Mouse (Mus musculus): ENCODE measurements at regions not wholly inside any gene's neighbourhood (a gene's known extent, or its start where the extent isn't known, plus 50 kb on each side); places are given as distances from the start of the nearest gene placed in this dataset.
A peak's percentile ranks its signal among the peaks of the same experiment; 100 is the strongest.

GRCm38 (mm10) chr4:45726783-45727182 lies 72.0 kb upstream of the Aldh1b1 start:
- Histone ChIP-seq H3K9me3 (ENCODE audit: control insufficient read depth, low read length) (no peaks in the 10 kb centered on the region), H3K9ac (ENCODE audit: low read depth, low read length, severe bottlenecking) (no peak overlapping the region), H3K27ac (replicated peaks; ENCODE audit: low read depth, low read length) (no peak overlapping the region), H3K4me1 (ENCODE audit: control insufficient read depth, insufficient read depth, low read length) (peaks cover 41% of the 10 kb centered on the region), H3K4me2 (replicated peaks; ENCODE audit: low read depth, low read length, severe bottlenecking) (no peak overlapping the region), H3K36me3 (ENCODE audit: control insufficient read depth, insufficient read depth, low read length) (no peaks in the 10 kb centered on the region), H3K27me3 (ENCODE audit: control insufficient read depth, insufficient read depth, low read length) (no peaks in the 10 kb centered on the region), H3K4me3 (replicated peaks; ENCODE audit: low read length) (no peak overlapping the region)
- DNase-seq (ENCODE audit: low spot score): no peak
- WGBS: 87% methylated on average over 5 of the region's 5 CpGs
- no peak for TF ChIP-seq POLR2A (IDR thresholded peaks at IDR 0.05; ENCODE audit: borderline replicate concordance, extremely low read depth, insufficient read depth, insufficient read length)
- no peak for ATAC-seq (ENCODE audit: low FRiP score, low read depth)

DNA sequence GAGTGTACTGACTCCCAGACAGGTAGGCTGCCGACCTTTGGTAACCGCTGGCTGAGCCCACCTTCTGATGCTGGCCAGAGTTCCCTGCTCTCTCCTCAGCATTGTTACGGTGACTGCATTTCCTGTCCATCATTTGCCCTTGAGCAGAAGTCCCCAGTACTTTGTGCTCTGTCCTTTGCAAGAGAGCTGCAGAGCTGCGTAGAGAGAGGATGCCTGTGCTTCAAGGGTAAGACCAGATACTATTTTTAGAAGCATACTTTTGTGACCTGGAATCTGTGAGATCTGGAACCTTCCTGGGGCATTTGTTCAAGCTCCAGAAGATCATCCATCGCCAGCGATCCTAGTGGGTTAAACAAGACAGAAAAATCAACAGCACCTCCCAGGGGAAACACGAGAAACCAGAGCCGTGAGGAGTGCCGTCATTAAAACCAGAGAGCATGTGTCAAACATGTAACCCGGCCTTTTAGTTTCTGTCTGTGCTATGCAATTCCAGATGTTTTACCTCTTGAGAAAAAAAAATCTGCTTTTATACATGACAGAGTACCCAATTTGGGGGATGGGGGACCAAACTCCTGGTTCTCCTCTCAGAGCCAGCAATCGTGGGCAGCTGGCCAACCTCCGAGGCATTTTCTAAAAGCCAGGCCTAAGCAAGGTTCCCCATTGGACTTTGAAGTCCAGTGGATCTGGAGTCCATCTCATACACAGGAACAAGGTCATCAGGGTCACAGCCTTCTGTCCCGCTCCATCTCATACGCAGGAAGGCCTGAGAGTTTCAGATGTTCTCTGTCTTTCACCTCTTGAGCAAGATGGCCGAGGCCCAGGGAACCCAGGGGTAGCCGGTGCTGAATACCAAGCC lies 73.5 kb upstream of the Aldh1b1 start:
- Histone ChIP-seq H3K27ac (replicated peaks; ENCODE audit: low read depth, low read length) (no peak overlapping the region), H3K27me3 (ENCODE audit: control insufficient read depth, insufficient read depth, low read length) (no peaks in the 10 kb centered on the region), H3K9me3 (ENCODE audit: control insufficient read depth, low read length) (no peaks in the 10 kb centered on the region), H3K9ac (ENCODE audit: low read depth, low read length, severe bottlenecking) (no peak overlapping the region), H3K4me2 (replicated peaks; ENCODE audit: low read depth, low read length, severe bottlenecking) (peak overlapping the region; percentile 3; the same call in 1 of the 2 replicates), H3K4me3 (replicated peaks; ENCODE audit: low read length) (no peak overlapping the region), H3K36me3 (ENCODE audit: control insufficient read depth, insufficient read depth, low read length) (no peaks in the 10 kb centered on the region), H3K4me1 (ENCODE audit: control insufficient read depth, insufficient read depth, low read length) (peaks cover 30% of the 10 kb centered on the region)
- ATAC-seq (ENCODE audit: low FRiP score, low read depth): peak; percentile 28; the same call in 1 of the 2 replicates
- WGBS: 43% methylated on average over 16 of the region's 16 CpGs
- no peak for TF ChIP-seq POLR2A (IDR thresholded peaks at IDR 0.05; ENCODE audit: borderline replicate concordance, extremely low read depth, insufficient read depth, insufficient read length)
- DNase-seq (ENCODE audit: low spot score): peak; percentile 67

DNA sequence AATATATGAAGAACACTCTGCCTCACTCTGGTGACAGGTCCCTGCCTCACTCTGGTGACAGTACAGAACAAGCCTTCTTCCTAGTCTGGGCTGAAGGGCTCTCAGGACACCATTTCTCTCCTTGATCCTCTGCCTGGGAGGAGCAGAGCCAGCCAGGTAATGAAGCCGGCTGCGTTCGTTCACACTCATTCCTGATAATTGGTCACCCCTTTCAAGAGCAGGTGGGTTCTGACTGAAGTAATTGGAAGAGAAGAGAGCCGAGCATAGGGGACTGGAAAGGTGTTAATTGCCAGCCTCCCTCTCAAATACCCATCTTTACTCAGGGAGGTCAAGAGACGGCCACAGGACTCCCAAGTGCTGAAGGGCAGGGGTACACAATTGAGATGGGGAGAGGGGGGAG lies 78.5 kb upstream of the Aldh1b1 start:
- 22% methylated on average over 5 of the region's 5 CpGs for WGBS
- no peak overlapping the region for H3K4me3 ChIP-seq (replicated peaks; ENCODE audit: low read length)
- no peaks in the 10 kb centered on the region for H3K36me3 ChIP-seq (ENCODE audit: control insufficient read depth, insufficient read depth, low read length)
- no peak for TF ChIP-seq POLR2A (IDR thresholded peaks at IDR 0.05; ENCODE audit: borderline replicate concordance, extremely low read depth, insufficient read depth, insufficient read length)
- no peak overlapping the region for H3K9ac ChIP-seq (ENCODE audit: low read depth, low read length, severe bottlenecking)
- DNase-seq (ENCODE audit: low spot score): no peak
- no peaks in the 10 kb centered on the region for H3K9me3 ChIP-seq (ENCODE audit: control insufficient read depth, low read length)
- H3K4me2 ChIP-seq (replicated peaks; ENCODE audit: low read depth, low read length, severe bottlenecking): no peak overlapping the region
- H3K27ac ChIP-seq (replicated peaks; ENCODE audit: low read depth, low read length): no peak overlapping the region
- peaks cover 13% of the 10 kb centered on the region for H3K4me1 ChIP-seq (ENCODE audit: control insufficient read depth, insufficient read depth, low read length)
- H3K27me3 ChIP-seq (ENCODE audit: control insufficient read depth, insufficient read depth, low read length): no peaks in the 10 kb centered on the region
- no peak for ATAC-seq (ENCODE audit: low FRiP score, low read depth)

DNA sequence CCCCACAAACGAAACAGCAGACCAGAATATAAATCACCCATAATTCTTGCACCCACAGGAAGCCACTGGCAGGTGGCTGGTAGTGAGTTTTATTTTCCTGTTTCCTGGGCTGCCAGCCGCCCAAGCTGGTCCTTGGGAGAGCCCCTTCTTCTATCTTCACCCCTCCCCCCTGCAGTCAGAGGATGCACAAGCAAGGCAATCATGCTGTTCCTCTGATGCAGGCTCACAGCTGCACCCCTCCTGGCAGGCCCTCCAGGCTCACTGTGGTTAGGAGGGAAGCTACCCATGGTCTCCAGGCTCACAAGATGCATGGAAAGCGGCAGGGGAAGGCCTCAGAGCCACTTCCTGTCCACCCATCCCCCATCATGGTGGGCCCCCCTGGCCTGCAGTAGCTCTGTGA lies 79.3 kb upstream of the Aldh1b1 start:
- DNase-seq (ENCODE audit: low spot score) (no peak), ATAC-seq (ENCODE audit: low FRiP score, low read depth) (no peak)
- TF ChIP-seq POLR2A (IDR thresholded peaks at IDR 0.05; ENCODE audit: borderline replicate concordance, extremely low read depth, insufficient read depth, insufficient read length): no peak
- H3K27ac ChIP-seq (replicated peaks; ENCODE audit: low read depth, low read length): no peak overlapping the region
- H3K36me3 ChIP-seq (ENCODE audit: control insufficient read depth, insufficient read depth, low read length): no peaks in the 10 kb centered on the region
- no peaks in the 10 kb centered on the region for H3K9me3 ChIP-seq (ENCODE audit: control insufficient read depth, low read length)
- no peak overlapping the region for H3K9ac ChIP-seq (ENCODE audit: low read depth, low read length, severe bottlenecking)
- WGBS: 33% methylated on average over 3 of the region's 3 CpGs
- no peak overlapping the region for H3K4me2 ChIP-seq (replicated peaks; ENCODE audit: low read depth, low read length, severe bottlenecking)
- H3K4me1 ChIP-seq (ENCODE audit: control insufficient read depth, insufficient read depth, low read length): peaks cover 5% of the 10 kb centered on the region
- H3K27me3 ChIP-seq (ENCODE audit: control insufficient read depth, insufficient read depth, low read length): no peaks in the 10 kb centered on the region
- no peak overlapping the region for H3K4me3 ChIP-seq (replicated peaks; ENCODE audit: low read length)

DNA sequence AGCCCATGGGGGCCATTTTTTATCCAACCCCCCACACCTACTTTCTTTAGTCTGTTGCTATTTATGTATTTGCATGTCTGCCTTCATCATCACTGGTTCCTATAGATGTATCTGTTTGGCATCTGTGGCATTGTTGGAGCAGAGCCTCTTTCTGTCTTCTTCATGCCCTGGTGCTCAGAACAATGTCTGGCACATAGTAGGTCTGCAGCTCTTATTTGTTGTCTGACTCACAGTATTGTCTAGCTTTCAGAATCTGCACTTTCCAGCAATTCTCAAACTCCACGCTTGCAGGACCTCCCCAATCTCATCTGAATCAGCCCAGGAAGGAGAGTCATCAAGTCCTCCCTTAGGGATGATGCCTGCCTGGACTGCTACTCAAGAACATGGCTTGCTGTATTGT lies 82.9 kb upstream of the Aldh1b1 start:
- Histone ChIP-seq H3K9me3 (ENCODE audit: control insufficient read depth, low read length) (no peaks in the 10 kb centered on the region), H3K27me3 (ENCODE audit: control insufficient read depth, insufficient read depth, low read length) (no peaks in the 10 kb centered on the region), H3K4me1 (ENCODE audit: control insufficient read depth, insufficient read depth, low read length) (peaks cover 12% of the 10 kb centered on the region; the same call in 1 of the 2 replicates), H3K9ac (ENCODE audit: low read depth, low read length, severe bottlenecking) (no peak overlapping the region), H3K36me3 (ENCODE audit: control insufficient read depth, insufficient read depth, low read length) (no peaks in the 10 kb centered on the region), H3K4me3 (replicated peaks; ENCODE audit: low read length) (no peak overlapping the region), H3K4me2 (replicated peaks; ENCODE audit: low read depth, low read length, severe bottlenecking) (no peak overlapping the region), H3K27ac (replicated peaks; ENCODE audit: low read depth, low read length) (no peak overlapping the region)
- no peak for TF ChIP-seq POLR2A (IDR thresholded peaks at IDR 0.05; ENCODE audit: borderline replicate concordance, extremely low read depth, insufficient read depth, insufficient read length)
- 81% methylated on average over 1 of the region's 1 CpGs for WGBS
- ATAC-seq (ENCODE audit: low FRiP score, low read depth): no peak
- DNase-seq (ENCODE audit: low spot score): no peak
